Mouse (Mus musculus): ENCODE data around the gene Tor3a. TPM values are rescaled to one million over a fixed set of nuclear protein-coding genes. Genes with fewer than 3 reads are reported as not detected.

Gene Tor3a
- polyA plus RNA-seq, 1 experiment: 79.4 TPM

- Histone ChIP-seq H3K4me3 (ENCODE audit: insufficient read depth, low read length) (no peak overlapping the region), H3K27ac (ENCODE audit: insufficient read depth, low read depth, low read length) (no peak overlapping the region), H3K4me1 (ENCODE audit: control insufficient read depth, insufficient read depth, low read length) (peaks cover 16% of the 10 kb centered on the region)
- TF ChIP-seq POLR2A (IDR thresholded peaks at IDR 0.05; ENCODE audit: borderline replicate concordance, low read depth, low read length) (no peak), CTCF (IDR thresholded peaks at IDR 0.05; ENCODE audit: low read depth, low read length) (no peak)
These were observed 16.6 kb downstream of the Tor3a start for GRCm38 (mm10) chr1:156657523-156657922.

- Histone ChIP-seq H3K4me1 (ENCODE audit: control insufficient read depth, insufficient read depth, low read length) (peaks cover 2% of the 10 kb centered on the region), H3K27ac (ENCODE audit: insufficient read depth, low read depth, low read length) (no peak overlapping the region), H3K4me3 (ENCODE audit: insufficient read depth, low read length) (no peak overlapping the region)
- TF ChIP-seq POLR2A (IDR thresholded peaks at IDR 0.05; ENCODE audit: borderline replicate concordance, low read depth, low read length) (no peak), CTCF (IDR thresholded peaks at IDR 0.05; ENCODE audit: low read depth, low read length) (no peak)
These were observed 19.2 kb downstream of the Tor3a start for GRCm38 (mm10) chr1:156654735-156655530.

DNA sequence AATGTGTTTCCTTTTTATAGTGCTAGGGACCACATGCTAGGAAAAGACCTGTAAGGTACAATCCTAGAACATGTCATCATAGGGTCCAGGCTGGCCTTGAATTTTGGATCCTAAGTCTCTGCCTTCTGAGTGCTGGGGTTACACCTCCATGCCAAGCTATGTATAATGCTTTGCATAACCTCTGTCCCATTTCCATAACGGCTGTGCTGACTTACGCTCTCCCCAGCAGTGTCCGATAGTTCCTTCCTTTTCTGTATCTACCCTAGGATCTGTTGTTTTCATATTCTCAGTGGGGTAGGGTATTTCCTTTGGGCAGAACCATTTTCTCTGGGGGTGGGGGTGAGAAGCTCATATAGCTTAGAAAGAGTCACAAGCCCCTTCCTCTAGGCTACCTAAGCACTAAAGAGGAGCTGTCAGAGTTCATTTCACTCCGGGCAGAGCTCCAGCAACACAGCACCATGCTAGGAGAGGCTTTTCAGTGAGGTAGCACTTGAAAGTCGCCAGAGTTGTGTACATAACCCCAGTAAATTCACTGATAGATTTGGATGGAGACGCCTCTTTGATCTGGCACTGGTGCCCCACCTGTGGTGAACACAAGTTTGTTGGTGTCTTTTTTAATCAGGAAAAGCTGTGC, 21.9 kb downstream of the Tor3a start:
- Histone ChIP-seq H3K27ac (ENCODE audit: insufficient read depth, low read depth, low read length) (no peak overlapping the region), H3K4me3 (ENCODE audit: insufficient read depth, low read length) (no peak overlapping the region), H3K4me1 (ENCODE audit: control insufficient read depth, insufficient read depth, low read length) (no peaks in the 10 kb centered on the region)
- TF ChIP-seq POLR2A (IDR thresholded peaks at IDR 0.05; ENCODE audit: borderline replicate concordance, low read depth, low read length) (no peak), CTCF (IDR thresholded peaks at IDR 0.05; ENCODE audit: low read depth, low read length) (no peak)

GRCm38 (mm10) chr1:156650631-156651030, 23.5 kb downstream of the Tor3a start:
- TF ChIP-seq CTCF (IDR thresholded peaks at IDR 0.05; ENCODE audit: low read depth, low read length): no peak
- no peak for TF ChIP-seq POLR2A (IDR thresholded peaks at IDR 0.05; ENCODE audit: borderline replicate concordance, low read depth, low read length)
- no peak overlapping the region for H3K27ac ChIP-seq (ENCODE audit: insufficient read depth, low read depth, low read length)

GRCm38 (mm10) chr1:156648705-156649104, 25.5 kb downstream of the Tor3a start:
- no peak overlapping the region for H3K27ac ChIP-seq (ENCODE audit: insufficient read depth, low read depth, low read length)
- no peak for TF ChIP-seq CTCF (IDR thresholded peaks at IDR 0.05; ENCODE audit: low read depth, low read length)
- no peak for TF ChIP-seq POLR2A (IDR thresholded peaks at IDR 0.05; ENCODE audit: borderline replicate concordance, low read depth, low read length)
- no peak overlapping the region for H3K4me3 ChIP-seq (ENCODE audit: insufficient read depth, low read length)
- H3K4me1 ChIP-seq (ENCODE audit: control insufficient read depth, insufficient read depth, low read length): no peaks in the 10 kb centered on the region

More at GRCm38 (mm10) chr1:156650631-156651030, 23.5 kb downstream of the Tor3a start:
- H3K4me1 ChIP-seq (ENCODE audit: control insufficient read depth, insufficient read depth, low read length): no peaks in the 10 kb centered on the region
- no peak overlapping the region for H3K4me3 ChIP-seq (ENCODE audit: insufficient read depth, low read length)

GRCm38 (mm10) chr1:156645971-156646370, 28.2 kb downstream of the Tor3a start:
- TF ChIP-seq POLR2A (IDR thresholded peaks at IDR 0.05; ENCODE audit: borderline replicate concordance, low read depth, low read length) (no peak), CTCF (IDR thresholded peaks at IDR 0.05; ENCODE audit: low read depth, low read length) (no peak)
- H3K27ac ChIP-seq (ENCODE audit: insufficient read depth, low read depth, low read length): no peak overlapping the region

GRCm38 (mm10) chr1:156644780-156645523, 29.2 kb downstream of the Tor3a start:
- TF ChIP-seq CTCF (IDR thresholded peaks at IDR 0.05; ENCODE audit: low read depth, low read length) (no peak), POLR2A (IDR thresholded peaks at IDR 0.05; ENCODE audit: borderline replicate concordance, low read depth, low read length) (no peak)
- Histone ChIP-seq H3K4me3 (ENCODE audit: insufficient read depth, low read length) (no peak overlapping the region), H3K27ac (ENCODE audit: insufficient read depth, low read depth, low read length) (no peak overlapping the region), H3K4me1 (ENCODE audit: control insufficient read depth, insufficient read depth, low read length) (no peaks in the 10 kb centered on the region)

More at GRCm38 (mm10) chr1:156645971-156646370, 28.2 kb downstream of the Tor3a start:
- Histone ChIP-seq H3K4me1 (ENCODE audit: control insufficient read depth, insufficient read depth, low read length) (no peaks in the 10 kb centered on the region), H3K4me3 (ENCODE audit: insufficient read depth, low read length) (no peak overlapping the region)

DNA sequence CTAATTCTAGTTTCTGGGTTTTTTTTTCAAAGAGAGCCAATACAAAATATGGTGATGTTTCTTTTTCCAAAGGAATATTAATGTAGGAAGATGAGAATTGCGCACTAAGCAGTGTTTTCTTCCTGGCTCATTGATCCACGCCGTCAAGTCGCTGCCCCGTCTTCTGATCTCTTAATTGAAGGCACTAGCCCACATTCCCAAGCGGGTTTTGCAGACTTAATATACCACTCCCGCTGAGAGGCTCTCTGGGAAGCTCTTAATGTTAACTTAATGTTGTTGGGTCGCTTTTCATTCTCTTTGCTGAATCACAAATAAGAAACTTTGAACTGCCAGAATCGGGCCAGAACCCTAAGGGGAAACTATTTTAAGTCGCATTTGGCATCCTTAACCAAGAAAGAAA, 30.1 kb downstream of the Tor3a start:
- H3K4me3 ChIP-seq (ENCODE audit: insufficient read depth, low read length): no peak overlapping the region
- H3K27ac ChIP-seq (ENCODE audit: insufficient read depth, low read depth, low read length): no peak overlapping the region
- no peaks in the 10 kb centered on the region for H3K4me1 ChIP-seq (ENCODE audit: control insufficient read depth, insufficient read depth, low read length)
- TF ChIP-seq CTCF (IDR thresholded peaks at IDR 0.05; ENCODE audit: low read depth, low read length) (no peak), POLR2A (IDR thresholded peaks at IDR 0.05; ENCODE audit: borderline replicate concordance, low read depth, low read length) (no peak)

DNA sequence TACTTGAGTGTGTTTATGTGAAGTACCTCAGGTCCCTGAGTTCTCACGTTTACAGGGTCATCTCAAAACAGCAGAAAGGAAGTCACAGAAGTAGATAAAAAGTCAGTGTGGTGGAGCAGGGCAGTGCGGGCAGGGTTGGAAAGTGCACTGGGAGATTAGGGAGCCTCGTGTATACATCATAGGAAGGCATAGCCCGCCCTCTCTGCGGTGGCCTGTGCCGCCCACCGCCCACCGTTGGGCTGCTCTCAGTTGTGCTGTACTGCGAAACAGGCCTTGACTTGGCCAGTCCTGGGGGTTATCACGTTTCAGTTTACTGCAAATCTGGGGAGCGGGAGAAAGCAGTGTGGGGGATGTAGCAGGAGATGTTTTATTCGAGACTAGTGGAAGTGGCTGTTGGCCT, 31.3 kb downstream of the Tor3a start:
- TF ChIP-seq CTCF (IDR thresholded peaks at IDR 0.05; ENCODE audit: low read depth, low read length): no peak
- no peak for TF ChIP-seq POLR2A (IDR thresholded peaks at IDR 0.05; ENCODE audit: borderline replicate concordance, low read depth, low read length)
- Histone ChIP-seq H3K4me1 (ENCODE audit: control insufficient read depth, insufficient read depth, low read length) (no peaks in the 10 kb centered on the region), H3K4me3 (ENCODE audit: insufficient read depth, low read length) (no peak overlapping the region)

More for the DNA sequence above, 31.3 kb downstream of the Tor3a start:
- H3K27ac ChIP-seq (ENCODE audit: insufficient read depth, low read depth, low read length): no peak overlapping the region

All from bone marrow macrophage, adult 2 months (primary cell).